Mouse (Mus musculus) thymus, postnatal 0 days (tissue): ENCODE data around the gene Igflr1. TPM values are rescaled to one million over a fixed set of nuclear protein-coding genes. Genes with fewer than 3 reads are reported as not detected.
A peak's percentile ranks its signal among the peaks of the same experiment; 100 is the strongest.

ENCODE experiments used
- DNase-seq: peaks from one replicate; pipeline ENCODE4 v3.0.0-alpha.2; 2015; ENCODE audit warnings: low spot score
- microRNA-seq: library from miRNA; unstranded; fragments of <30 nt; microRNA quantifications from one replicate; pipeline ENCODE4, GENCODE M21; 2016; ENCODE audit warnings: borderline number of aligned reads
- polyA plus RNA-seq: library from polyadenylated mRNA; unstranded; fragments of >200 nt; fragmentation: Nextera tagmentation; extraction: Ambion mirVana; gene quantifications from 2 replicates; pipeline ENCODE4 v1.2.1, GENCODE M21; 2015

The Igflr1 gene
- polyA plus RNA-seq, 1 experiment from 2014 or later, result 7.8 TPM

DNA sequence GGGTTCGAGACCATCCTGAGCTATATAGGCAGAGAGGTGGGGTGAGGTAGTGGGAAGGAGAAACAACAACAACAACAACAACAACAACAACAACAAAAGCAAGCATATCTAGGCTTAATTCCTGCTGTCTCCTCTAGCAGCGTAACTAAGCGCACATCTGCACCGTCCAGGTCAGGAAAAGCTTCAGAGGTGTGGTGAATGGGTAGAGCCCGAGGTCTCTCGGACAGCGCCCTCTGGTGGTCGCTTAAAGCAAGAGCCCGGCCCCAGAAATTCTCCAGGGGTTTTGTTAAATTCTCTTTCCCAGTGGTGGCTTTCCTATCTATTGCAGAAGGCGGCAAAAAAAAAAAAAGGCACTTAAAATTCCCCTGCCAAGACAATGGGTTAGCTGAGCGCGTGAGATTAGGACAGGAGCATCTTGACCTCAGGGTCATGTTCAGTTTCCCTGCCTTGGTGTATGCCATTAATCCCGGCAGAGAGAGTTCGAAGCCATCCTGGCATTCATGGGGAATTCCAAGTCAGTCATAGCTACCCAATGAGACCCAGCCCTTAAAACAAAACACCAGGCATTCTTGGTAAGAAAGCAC lies 48.4 kb downstream of the Igflr1 start:
- DNase-seq, result peak; percentile 60

GRCm38 (mm10) chr7:30614454-30614853 lies 49.2 kb downstream of the Igflr1 start:
- peak; percentile 35 for DNase-seq

DNA sequence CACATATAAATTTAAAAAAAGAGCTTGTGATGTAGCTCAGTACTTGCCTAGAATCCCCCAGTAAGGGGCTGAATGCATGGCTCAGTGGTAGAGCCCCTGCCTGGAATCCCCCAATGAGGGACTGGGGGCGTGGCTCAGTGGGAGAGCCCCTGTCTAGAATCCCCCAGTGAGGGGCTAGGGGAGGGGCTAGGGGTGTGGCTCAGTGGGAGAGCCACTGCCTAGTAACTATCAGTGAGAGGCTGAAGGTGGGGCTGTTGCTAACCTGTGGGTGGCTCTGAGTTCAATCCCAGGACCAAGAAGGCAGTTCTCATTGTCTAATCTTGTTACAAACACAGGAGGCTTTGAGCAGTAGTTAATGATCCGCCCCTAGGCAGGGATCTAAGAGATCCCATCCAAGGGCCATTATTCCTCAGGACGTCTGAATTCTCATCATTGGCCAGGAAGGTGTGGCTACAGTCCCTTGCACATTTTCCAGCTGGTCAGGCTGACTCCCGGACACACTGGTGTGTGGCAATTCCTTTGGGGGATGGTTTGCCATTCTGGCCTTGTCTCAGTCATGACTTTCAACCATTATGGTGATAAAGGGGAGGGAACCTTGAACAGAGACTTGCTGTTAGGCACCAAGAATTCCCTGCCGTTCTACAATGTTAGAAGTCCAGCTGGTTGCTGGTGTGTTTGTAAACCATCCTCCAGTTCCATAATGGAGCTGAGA lies 50.0 kb downstream of the Igflr1 start:
- DNase-seq, result no peak

Small RNA genes lying within 50 kb of the gene (microRNA-seq; reads per million reads assigned to microRNA genes)
- gene Gm38670, result 3.3 reads per million
- gene Mir3569, result 1.2 reads per million

Other genes starting within 250 kb of the Igflr1 start
- gene E130208F15Rik, start 243.7 kb upstream of the Igflr1 start, polyA plus RNA-seq, result 0.68 and 2.0 TPM in 2 replicates
- gene Sdhaf1, start 241.5 kb upstream of the Igflr1 start, polyA plus RNA-seq, result 19.0 and 22.7 TPM in 2 replicates
- gene Lrfn3, start 202.7 kb upstream of the Igflr1 start, polyA plus RNA-seq, result 0.14 and 0.18 TPM in 2 replicates
- 112 and 116 TPM in 2 replicates for gene Tyrobp, start 151.7 kb upstream of the Igflr1 start, polyA plus RNA-seq
- gene Hcst, start 145.6 kb upstream of the Igflr1 start, polyA plus RNA-seq, result 110 and 139 TPM in 2 replicates
- 20.2 and 20.3 TPM in 2 replicates for gene Nfkbid, start 143.7 kb upstream of the Igflr1 start, polyA plus RNA-seq
- 1.3 and 2.8 TPM in 2 replicates for gene Aplp1, start 119.9 kb upstream of the Igflr1 start, polyA plus RNA-seq
- 0.10 and 0.17 TPM in 2 replicates for gene Kirrel2, start 107.7 kb upstream of the Igflr1 start, polyA plus RNA-seq
- 0.29 and 0.46 TPM in 2 replicates for gene Nphs1, start 107.1 kb upstream of the Igflr1 start, polyA plus RNA-seq
- gene Prodh2, start 71.8 kb upstream of the Igflr1 start, polyA plus RNA-seq, result not detected in 2 replicates
- 3.6 and 4.6 TPM in 2 replicates for gene Arhgap33, start 30.4 kb upstream of the Igflr1 start, polyA plus RNA-seq
- gene Hspb6, start 13.2 kb upstream of the Igflr1 start, polyA plus RNA-seq, result 6.9 and 7.5 TPM in 2 replicates
- gene Proser3, start 13.1 kb upstream of the Igflr1 start, polyA plus RNA-seq, result 3.6 and 5.2 TPM in 2 replicates
- gene Lin37, start 5.6 kb upstream of the Igflr1 start, polyA plus RNA-seq, result 91.1 and 96.6 TPM in 2 replicates
- 101 and 112 TPM in 2 replicates for gene U2af1l4, start 2.1 kb upstream of the Igflr1 start, polyA plus RNA-seq
- 8.4 and 9.8 TPM in 2 replicates for gene Gm49396, start 2.1 kb upstream of the Igflr1 start, polyA plus RNA-seq
- 203 and 204 TPM in 2 replicates for gene Psenen, start 1.8 kb upstream of the Igflr1 start, polyA plus RNA-seq
- gene Kmt2b, start 23.3 kb downstream of the Igflr1 start, polyA plus RNA-seq, result 7.2 and 9.3 TPM in 2 replicates
- gene Zbtb32, start 33.5 kb downstream of the Igflr1 start, polyA plus RNA-seq, result 0.31 and 0.32 TPM in 2 replicates
- 0.75 and 0.90 TPM in 2 replicates for gene Upk1a, start 47.4 kb downstream of the Igflr1 start, polyA plus RNA-seq
- 989 and 1,078 TPM in 2 replicates for gene Cox6b1, start 60.7 kb downstream of the Igflr1 start, polyA plus RNA-seq
- not detected in 2 replicates for gene Etv2, start 70.4 kb downstream of the Igflr1 start, polyA plus RNA-seq
- 151 and 153 TPM in 2 replicates for gene Rbm42, start 84.9 kb downstream of the Igflr1 start, polyA plus RNA-seq
- 50.2 and 51.0 TPM in 2 replicates for gene Haus5, start 99.6 kb downstream of the Igflr1 start, polyA plus RNA-seq
- gene Pmis2, start 106.2 kb downstream of the Igflr1 start, polyA plus RNA-seq, result not detected in 2 replicates
- gene 2200002J24Rik, start 133.5 kb downstream of the Igflr1 start, polyA plus RNA-seq, result 0.81 and 1.2 TPM in 2 replicates
- 1.4 and 1.5 TPM in 2 replicates for gene Atp4a, start 146.8 kb downstream of the Igflr1 start, polyA plus RNA-seq
- gene Tmem147, start 164.1 kb downstream of the Igflr1 start, polyA plus RNA-seq, result 173 and 184 TPM in 2 replicates
- gene Gapdhs, start 178.3 kb downstream of the Igflr1 start, polyA plus RNA-seq, result 0.43 TPM in 1 of 2 replicates, not detected in the other
- 2.0 and 4.1 TPM in 2 replicates for gene Sbsn, start 186.0 kb downstream of the Igflr1 start, polyA plus RNA-seq
- gene Dmkn, start 198.3 kb downstream of the Igflr1 start, polyA plus RNA-seq, result 10.7 and 12.7 TPM in 2 replicates
- 36.0 and 39.0 TPM in 2 replicates for gene Krtdap, start 222.5 kb downstream of the Igflr1 start, polyA plus RNA-seq